Mouse (Mus musculus) leukemia stem cell, adult 10-12 weeks (primary cell): ENCODE measurements around the gene Ctc1. TPM values are rescaled to one million over a fixed set of nuclear protein-coding genes. Genes with fewer than 3 reads are reported as not detected.

Source experiments
- polyA plus RNA-seq: library from polyadenylated mRNA; stranded (reverse); fragments of >175 nt; gene quantifications from 2 replicates; pipeline ENCODE4 v1.2.3, GENCODE M21; 2012; ENCODE audit warnings: low replicate concordance

The Ctc1 gene
- 21.6 and 80.9 TPM in 2 replicates for polyA plus RNA-seq

GRCm38 (mm10) chr11:69015644-69016441 lies at the start of gene Ctc1:
Ctc1 (plus strand) TSS chr11:69015911.

GRCm38 (mm10) chr11:68967337-68968282 lies 48.1 kb upstream of the Ctc1 start, which contains the start of gene Slc25a35:
Slc25a35 (plus strand) TSS chr11:68968131.

GRCm38 (mm10) chr11:68975085-68975484 lies 40.6 kb upstream of the Ctc1 start, which contains the start of gene Rangrf:
Rangrf (minus strand) TSS chr11:68975185.

GRCm38 (mm10) chr11:69008182-69009121 lies 7.3 kb upstream of the Ctc1 start, which contains the start of gene Pfas:
Pfas (minus strand) TSS chr11:69008460.

GRCm38 (mm10) chr11:69045531-69046394 lies 30.1 kb downstream of the Ctc1 start, which contains the start of gene Aurkb:
Aurkb (plus strand) TSS chr11:69045647.

GRCm38 (mm10) chr11:69059357-69059974 lies 43.8 kb downstream of the Ctc1 start, which contains the start of gene Borcs6:
Borcs6 (plus strand) TSS chr11:69059717.

GRCm38 (mm10) chr11:69070590-69071222 lies 55.0 kb downstream of the Ctc1 start, which contains the start of gene Tmem107:
Tmem107 (plus strand) TSS chr11:69070806.

Other genes starting within 250 kb of the Ctc1 start
- gene Ndel1, start 144.1 kb upstream of the Ctc1 start, polyA plus RNA-seq = 50.9 and 83.2 TPM in 2 replicates
- gene Rnf222, start 127.4 kb upstream of the Ctc1 start, polyA plus RNA-seq = 0.11 TPM in 1 of 2 replicates, not detected in the other
- gene Rpl26, start 114.3 kb upstream of the Ctc1 start, polyA plus RNA-seq = 24.0 and 24.7 TPM in 2 replicates
- gene Odf4, start 88.8 kb upstream of the Ctc1 start, polyA plus RNA-seq = not detected in 2 replicates
- 3.3 and 5.0 TPM in 2 replicates for gene Arhgef15, start 58.4 kb upstream of the Ctc1 start, polyA plus RNA-seq
- gene Slc25a35, start 47.8 kb upstream of the Ctc1 start, polyA plus RNA-seq = 2.5 and 3.8 TPM in 2 replicates
- 7.2 and 18.7 TPM in 2 replicates for gene Rangrf, start 40.7 kb upstream of the Ctc1 start, polyA plus RNA-seq
- 16.5 and 37.1 TPM in 2 replicates for gene Pfas, start 7.5 kb upstream of the Ctc1 start, polyA plus RNA-seq
- 238 and 240 TPM in 2 replicates for gene Aurkb, start 29.7 kb downstream of the Ctc1 start, polyA plus RNA-seq
- 21.2 and 47.5 TPM in 2 replicates for gene Borcs6, start 43.8 kb downstream of the Ctc1 start, polyA plus RNA-seq
- gene Tmem107, start 54.9 kb downstream of the Ctc1 start, polyA plus RNA-seq = 75.9 and 115 TPM in 2 replicates
- 88.7 and 137 TPM in 2 replicates for gene Vamp2, start 72.6 kb downstream of the Ctc1 start, polyA plus RNA-seq
- 33.5 and 34.6 TPM in 2 replicates for gene Per1, start 79.3 kb downstream of the Ctc1 start, polyA plus RNA-seq
- gene Hes7, start 104.5 kb downstream of the Ctc1 start, polyA plus RNA-seq = 0.37 TPM in 1 of 2 replicates, not detected in the other
- gene 9130213A22Rik, start 106.7 kb downstream of the Ctc1 start, polyA plus RNA-seq = not detected in 2 replicates
- gene Aloxe3, start 110.0 kb downstream of the Ctc1 start, polyA plus RNA-seq = not detected in 2 replicates
- not detected in 2 replicates for gene Alox12b, start 141.1 kb downstream of the Ctc1 start, polyA plus RNA-seq
- 0.09 and 0.28 TPM in 2 replicates for gene Alox8, start 181.9 kb downstream of the Ctc1 start, polyA plus RNA-seq
- 0.02 TPM in 1 of 2 replicates, not detected in the other for gene Gucy2e, start 221.1 kb downstream of the Ctc1 start, polyA plus RNA-seq